Mouse (Mus musculus) adrenal gland, adult (tissue): Measurements from ENCODE around the gene Methig1.
"Not testable (repeated sequence)": the region's sequence is repeated elsewhere in the genome, so short reads cannot be mapped to it uniquely, and the experiment has no call there.

Source experiments
- DNase-seq, 2 experiments: peaks; one replicate each; pipeline ENCODE4 v3.0.0; 2022 to 2023; ENCODE audit warnings: low spot score in 1 of 2; ENCODE audit not compliant: inconsistent age in 2 of 2

Methig1 gene

DNA sequence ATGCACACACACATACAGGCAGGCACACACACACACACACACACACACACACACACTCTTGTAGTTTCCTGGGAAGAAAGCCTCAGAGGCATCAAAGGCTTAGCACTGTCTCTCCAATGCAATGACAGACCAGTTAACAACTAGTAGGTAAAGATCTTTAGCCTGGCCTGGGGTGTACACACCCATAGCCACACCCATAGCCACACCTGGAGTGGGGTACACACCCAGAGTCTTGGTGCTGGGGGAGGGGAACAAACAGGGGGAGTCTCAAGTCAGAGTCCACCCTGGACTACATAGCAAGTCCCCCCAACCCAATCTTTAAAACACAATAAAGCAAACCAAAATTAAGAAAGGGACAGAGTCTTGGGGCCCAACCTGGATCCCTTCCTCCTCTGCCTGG is 15.6 kb upstream of the Methig1 start:
- not testable (repeated sequence) for DNase-seq

DNA sequence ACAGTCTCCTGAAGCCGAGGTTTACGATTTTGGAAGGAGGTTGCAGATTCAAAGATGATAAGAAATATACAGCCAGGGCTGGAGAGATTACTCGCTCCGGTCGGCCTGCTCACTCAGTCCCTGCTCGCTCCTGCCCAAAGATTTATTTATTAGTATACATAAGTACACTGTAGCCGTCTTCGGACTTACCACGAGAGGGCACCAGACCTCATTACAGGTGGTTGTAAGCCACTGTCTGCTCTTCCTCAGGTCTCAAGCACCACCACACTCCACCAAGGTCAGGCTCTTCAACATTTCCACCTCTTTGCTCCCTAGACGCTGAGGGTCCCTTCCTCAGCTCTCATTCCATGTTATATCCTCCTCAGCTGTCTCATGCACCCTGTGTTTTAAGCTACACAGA is 15.1 kb upstream of the Methig1 start:
- peak; percentile 55 to 78 for DNase-seq

DNA sequence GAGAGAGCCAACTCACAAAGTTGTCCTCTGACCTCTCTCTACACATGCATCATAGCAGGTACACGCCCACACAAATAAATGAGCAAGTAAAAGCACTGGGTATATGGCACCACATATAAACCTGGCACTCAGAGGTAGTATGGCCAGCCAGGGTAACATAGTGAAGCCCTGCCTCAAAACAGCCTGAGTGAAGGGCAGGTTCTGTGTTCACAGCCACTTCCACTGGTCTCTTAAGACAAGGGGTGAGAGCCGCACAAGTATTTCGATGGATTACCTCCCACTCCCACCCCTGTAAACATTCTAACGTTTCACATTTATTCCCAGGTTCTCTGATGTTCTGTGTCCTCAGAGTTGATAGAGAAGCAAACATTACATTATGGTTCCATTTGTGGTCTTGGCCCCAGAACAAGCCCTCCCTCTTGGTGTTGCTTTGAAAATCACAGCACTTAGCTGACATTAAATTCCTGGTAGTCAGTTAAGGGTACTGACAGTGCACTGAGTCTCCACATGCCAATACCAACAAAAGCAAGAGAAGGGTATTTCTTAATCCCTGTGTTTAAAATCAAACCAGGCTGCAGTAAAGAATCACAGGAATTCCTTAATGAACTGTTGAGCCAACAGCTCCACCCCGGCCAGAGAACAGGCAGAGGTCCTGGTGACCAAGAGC is 11.5 kb upstream of the Methig1 start:
- not testable (repeated sequence) for DNase-seq

DNA sequence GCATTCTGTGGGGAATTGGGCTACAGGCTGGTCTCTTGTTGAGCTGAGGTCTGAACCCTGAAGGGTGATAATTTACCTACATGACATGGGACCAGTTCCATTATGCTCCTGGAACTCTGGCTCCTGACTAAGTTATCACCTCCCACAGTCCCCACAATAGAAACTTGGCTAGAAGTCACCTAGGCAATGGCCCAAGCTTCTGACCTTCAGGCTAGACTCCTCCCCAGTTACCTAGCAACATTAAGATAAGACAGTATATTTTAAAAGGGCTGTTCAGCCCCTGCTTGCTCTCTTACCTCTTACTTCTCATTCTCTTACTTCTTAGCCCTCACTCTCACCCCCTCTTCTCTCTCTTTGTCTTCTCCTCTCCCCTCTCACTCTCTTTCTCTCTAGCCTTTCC is 7.5 kb upstream of the Methig1 start:
- peak in 1 of 2 experiments; percentile 58 for DNase-seq

DNA sequence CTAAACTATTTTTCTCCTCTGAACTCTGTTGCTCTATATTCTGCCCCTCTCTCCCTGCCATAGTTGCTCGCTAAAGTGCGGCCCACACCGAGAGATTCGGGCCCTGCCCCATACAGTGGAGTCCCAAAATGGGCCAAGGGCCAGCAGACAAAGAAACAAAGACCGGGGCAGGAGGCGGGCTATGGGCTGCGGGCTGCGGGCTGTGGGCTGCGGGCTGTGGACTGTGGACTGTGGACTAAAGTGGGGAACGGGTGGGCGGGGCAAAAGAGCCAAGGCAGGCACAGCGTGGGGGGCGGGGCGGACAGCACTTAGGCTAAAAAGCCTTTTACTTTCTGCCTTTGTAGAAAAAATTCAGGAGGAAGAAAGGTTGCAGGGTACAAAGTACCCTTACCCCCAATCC is 6.2 kb upstream of the Methig1 start:
- no peak for DNase-seq

DNA sequence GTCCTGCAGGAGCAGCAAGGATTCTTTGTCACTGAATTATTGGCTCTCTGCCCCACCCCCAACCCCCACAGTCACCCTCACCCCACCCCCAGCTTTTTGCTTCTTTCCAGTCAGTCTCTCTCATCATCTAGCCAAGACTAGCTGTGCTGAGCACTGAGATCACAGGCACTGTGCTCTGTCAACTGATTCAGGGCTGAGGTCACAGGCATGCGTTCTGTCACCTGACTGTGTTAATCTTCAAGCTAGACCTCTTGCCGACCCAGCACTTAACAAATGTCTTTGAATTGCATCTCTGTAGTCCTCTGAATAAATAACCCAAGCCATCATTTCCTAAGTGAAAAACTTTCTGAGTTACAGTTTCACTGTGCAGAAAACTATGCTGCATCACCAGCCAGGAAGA is 3.5 kb upstream of the Methig1 start:
- no peak for DNase-seq

DNA sequence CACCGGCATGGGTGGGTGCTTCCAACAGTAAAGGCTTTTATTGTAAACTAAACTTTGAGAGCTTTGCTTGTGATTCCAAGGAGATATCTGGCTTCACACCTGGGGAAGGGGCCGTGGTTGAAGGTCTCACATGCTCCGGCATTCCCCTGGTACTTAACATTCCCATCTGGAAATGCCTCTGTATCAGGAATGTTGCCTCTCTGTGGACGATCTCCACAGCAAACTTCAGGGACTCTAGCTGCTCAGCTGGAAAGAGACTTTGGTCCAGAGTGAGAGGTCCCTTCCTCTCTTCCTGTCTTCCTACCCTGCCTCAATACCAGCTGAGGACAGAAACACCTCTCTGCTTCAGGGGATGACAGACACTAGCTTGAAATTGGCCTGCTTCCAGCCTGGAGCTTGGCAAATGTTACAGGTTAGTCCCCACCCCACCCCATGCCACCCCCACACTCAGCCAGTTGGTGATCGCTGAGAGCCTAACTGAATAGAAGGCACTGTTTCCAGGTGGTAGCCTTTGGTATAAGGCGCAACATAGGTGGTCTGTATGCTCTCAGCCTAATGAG is 1.4 kb upstream of the Methig1 start:
- no peak for DNase-seq

DNA sequence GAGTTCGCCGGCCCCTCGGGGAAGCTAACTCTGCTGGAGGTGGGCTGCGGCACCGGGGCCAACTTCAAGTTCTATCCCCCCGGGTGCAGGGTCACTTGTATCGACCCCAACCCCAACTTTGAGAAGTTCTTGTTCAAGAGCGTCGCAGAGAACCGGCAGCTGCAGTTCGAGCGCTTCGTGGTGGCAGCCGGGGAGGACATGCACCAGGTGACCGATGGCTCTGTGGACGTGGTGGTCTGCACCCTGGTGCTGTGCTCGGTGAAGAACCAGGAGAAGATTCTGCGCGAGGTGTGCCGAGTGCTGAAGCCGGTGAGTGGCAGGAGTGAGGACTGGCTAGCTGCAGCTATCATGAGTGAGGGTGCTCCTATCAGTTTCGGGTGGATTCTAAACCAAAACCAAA is 450 bp downstream of the Methig1 start:
- DNase-seq, result not testable (repeated sequence)

DNA sequence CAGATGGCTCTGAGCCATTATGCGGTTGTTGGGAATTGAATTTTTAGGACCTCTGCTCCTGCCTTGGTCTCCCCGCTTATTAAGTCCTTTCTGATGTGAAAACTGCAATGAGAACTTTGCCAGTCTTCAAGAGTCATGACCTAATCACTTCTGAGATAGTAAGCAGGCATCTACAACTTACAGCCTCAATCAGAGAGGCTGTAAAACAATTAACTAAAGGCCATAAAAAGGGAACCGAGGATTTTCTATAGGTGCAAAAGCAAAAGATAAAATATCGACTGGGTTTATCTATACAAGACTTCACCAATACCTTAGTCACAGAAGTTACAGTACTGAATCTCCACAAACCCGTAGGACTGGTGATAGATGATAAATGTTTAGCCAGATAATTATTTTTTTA is 2.9 kb downstream of the Methig1 start:
- DNase-seq, result no peak

DNA sequence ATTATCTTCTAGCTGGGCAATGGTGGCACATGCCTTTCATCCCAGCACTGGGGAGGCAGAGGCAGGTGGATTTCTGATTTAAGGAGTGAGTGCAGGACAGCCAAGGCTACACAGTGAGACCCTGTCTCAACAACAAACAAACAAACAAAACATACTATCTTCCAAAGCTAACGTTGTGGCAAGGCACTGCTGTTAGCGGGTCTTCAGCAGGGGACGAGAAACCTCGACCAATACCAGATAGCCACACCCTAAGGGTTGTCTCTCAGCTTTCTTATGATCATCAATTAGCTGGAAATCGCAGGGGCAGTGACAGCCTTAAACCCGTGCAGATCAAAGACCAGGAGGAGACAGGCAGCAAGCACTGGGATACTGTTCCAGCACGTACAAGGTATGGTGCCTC is 11.3 kb downstream of the Methig1 start, which contains the start of gene Higd1c:
Gene Higd1c, plus strand, starts transcription at position 301 of the 400 bp plus-strand sequence.
- no peak for DNase-seq

DNA sequence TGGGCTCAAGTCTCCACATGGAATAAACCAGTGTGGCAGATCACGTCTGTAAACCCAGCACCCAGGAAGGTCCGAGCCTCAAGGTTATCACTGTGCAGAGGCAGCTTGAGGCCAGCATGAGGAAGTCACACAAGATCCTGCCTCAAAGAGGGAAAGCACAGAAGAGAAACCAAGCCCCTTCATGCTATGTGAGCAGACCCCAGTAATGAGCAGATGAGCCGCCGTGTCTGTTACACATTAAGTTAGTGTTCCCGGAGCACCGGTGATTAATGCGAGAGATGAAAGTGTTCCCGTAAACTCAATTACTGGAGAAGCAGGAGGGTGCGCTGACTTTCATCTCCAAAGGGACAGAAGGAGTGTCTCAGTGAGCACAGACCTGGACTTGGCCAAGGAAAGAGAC is 13.0 kb downstream of the Methig1 start:
- not testable (repeated sequence) for DNase-seq

DNA sequence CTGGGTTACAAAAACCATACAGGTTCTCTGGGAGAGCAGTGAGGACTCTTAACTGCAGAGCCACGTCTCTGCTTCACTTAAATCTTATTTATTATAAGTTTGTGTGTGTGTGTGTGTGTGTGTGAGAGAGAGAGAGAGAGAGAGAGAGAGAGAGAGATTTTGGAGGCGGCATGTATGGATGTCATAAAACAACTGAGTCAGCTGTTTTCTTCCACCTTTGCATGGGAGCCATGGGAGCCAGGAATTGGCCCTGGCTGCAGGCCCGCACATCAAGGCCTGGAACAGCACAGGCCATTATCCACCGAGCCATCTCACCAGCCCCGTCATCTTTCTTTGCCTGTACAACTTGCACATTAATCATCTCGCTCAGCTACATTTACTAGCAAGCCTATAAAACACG is 14.2 kb downstream of the Methig1 start:
- no peak for DNase-seq

DNA sequence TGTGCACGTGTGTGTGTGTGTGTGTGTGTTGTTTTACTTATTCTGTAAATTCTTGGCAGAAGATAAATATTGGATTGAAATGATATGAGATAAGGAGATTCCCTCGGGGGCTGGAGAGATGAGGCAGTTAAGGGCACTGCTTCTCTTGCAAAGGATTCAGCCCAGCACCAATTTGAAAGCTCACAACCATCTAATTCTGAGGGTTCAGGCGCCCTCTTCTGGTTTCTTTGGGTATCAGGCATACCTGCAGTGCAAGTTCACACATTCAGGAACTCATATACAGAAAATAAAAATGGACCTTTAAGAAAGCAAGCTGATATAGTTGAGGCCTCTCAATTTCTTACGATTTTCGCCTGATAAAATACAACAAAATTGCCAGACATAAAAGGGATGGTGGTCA is 22.1 kb downstream of the Methig1 start:
- peak; percentile 56 to 83 for DNase-seq

DNA sequence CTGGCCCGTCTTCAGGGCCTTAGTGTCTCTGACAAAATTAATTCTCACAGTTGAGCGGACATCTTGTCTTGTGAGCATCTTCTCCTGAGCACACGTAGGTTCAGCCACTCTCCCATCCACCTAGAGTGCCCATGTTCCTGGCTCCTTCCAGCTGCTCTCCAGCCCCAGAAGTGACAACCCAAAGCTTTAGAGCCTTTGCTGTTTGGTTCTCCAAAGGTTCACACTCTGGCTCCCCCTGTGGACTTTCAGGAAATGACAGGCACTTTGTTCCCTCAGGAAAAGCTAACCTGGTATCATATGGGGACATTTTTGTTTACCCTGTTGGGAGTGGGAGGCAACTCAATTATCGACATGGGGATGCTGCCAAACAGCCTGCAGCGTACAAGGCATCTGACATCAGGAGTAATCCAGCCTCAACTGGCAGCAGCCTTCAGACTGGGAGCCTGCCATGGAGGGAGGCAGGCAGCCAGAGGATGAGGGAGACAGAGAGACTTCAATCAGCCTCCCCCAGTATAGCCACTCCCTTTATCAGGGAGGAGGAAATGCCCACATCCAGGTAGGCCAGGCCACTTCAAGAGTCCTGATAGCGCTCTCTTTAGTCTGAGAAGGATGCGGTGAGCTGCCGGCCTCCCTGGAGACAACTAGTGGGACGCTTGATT is 25.0 kb downstream of the Methig1 start:
- peak in 1 of 2 experiments; percentile 59 for DNase-seq

DNA sequence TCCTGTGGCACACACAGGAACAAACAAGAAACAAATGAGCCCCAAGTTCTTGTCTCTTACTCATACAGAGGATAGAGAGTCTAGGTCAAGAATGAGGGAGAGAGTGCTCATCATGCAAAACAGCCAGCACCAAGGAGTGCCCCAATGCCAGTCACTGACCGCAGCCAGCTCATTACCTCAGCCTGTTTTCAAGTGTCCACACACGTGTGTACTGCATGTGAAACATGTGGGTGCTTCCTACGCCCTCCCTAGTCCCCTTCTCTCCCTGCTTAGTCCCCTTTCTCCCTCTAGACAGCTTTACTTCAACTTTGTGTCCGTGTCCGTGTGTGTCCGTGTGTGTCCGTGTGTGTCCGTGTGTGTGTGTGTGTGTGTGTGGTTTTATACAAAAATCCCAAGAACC is 26.7 kb downstream of the Methig1 start:
- no peak for DNase-seq

DNA sequence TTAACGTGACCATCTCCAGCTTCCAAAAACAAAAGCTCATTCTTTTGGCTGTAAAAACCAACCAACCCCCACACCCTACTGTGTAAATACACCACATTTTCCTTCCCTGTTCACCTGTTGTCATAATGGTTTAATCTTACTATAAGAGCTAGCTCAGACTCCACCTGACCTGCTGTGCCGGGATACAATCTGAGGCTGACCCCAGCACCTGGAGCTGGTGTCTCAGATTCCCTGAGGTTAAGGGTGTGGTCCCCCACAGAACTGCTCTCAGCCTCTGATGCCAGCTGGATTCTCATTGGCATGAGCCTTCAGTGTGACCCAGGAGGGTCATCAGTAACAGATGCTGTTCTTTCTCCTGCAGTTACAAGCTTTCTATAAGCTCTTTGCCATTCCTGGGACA is 27.2 kb downstream of the Methig1 start:
- DNase-seq, result no peak

DNA sequence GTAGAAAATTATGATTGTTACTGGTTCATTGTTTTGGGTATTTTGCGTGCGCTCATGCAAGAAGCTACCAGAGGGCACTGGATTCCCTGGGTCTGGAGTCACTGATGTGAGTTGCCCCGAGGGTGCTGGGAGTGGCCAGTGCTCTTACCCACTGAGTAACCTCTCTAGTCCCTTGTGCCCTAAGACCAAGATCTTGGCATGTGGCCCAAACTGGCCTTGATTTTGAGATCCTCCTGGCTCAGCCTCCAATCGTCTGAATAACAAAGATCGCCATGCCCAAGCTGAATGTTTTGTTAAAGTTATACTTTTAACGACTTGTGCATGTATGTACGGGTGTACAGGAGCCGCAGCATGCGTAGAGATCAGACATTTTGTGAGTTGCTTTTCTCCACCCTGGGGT is 32.8 kb downstream of the Methig1 start:
- no peak for DNase-seq

DNA sequence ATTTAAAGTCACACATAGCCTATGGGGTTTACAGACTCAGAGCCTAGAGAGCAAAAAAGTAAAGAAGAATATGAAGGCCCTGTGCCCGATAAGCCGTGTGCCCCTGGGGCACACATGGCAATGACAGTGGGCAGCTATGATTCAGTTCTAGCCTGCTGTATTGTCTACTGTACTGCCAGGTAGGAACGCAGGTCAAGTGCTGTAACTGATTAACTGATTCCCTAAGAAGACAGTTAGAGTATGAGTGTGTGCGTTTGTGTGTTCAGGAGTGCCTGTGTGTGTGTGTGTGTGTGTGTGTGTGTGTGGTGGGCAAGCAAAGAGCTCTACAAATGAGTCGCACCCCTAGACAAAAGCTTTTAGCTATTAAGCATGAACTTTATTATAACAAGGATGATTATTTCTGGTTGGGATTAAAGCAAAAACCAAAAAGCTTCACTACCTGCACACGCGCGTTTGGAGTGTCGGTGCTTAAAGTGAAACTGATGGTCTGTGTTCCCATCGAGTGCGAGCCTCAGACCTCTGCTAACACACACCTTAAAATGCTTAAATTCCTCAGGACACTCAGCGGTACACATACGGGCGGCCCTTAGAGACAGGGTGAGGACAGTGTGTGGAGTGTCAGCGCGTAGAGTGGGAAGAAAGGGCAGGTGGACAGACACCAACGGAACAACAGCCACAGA is 34.7 kb downstream of the Methig1 start:
- DNase-seq, result no peak

DNA sequence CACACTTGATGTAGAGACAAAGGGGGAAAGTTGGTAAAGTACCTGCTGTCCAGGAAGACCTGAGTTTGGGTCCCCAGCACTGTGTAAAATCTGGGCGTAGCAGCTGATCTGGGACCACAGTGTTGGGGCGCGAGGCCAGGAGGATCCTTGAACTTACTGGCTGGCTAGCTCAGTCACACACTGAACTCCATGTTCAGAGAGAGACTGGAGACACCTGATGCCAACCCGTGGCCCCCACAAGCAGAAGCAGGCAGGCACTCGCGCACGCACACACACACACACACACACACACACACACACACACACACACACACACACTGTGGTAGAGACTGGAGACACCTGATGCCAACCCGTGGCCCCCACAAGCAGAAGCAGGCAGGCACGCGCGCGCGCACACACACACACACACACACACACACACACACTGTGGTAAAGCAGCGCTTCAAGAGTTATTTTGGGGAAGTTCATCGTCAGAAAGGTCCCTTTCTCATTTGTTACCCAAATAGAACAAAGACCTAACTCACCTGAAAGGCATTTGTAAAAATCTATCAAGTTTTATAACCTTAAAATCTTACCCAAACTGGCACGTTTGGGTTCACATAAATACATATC is 35.4 kb downstream of the Methig1 start:
- no peak for DNase-seq

DNA sequence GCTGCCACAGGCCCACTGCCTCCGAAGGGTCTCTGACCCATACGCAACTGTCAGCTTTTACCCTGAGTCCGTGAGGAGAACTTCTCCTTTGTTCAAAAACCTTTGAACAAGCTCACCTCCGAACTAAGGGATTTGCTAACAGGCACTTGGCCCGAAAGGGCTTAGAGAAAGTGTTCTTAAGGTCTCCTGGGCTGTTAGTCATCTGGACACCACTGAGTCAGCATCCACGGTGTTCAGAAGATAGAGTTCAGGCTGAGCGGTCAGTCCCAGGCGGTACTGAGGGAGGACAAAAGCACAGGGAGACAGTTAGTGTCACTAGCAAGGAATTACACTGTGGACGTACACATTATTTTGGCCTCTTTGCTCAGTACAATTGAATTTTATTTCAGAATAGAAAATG is 35.9 kb downstream of the Methig1 start:
- DNase-seq, result peak; percentile 66 to 72

DNA sequence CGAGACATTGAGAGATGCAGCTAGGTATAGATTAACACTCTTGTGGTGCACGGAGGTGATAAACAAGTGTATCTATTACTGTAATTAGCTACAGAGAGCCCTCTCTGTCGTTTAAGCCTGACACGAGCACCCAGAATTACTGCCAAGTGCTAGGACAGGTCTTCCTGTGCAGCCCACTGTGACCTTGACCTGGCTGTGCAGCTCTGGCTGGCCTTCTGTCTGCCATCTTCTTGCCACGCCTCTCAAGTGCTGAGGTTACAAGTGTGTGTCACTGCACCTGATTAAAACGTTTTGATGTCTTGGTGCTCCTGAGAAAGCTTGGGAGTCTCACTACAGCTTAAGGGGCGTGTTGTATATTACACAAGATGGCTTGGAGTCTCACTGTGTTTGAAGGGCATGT is 38.1 kb downstream of the Methig1 start:
- peak in 1 of 2 experiments; percentile 54 for DNase-seq

DNA sequence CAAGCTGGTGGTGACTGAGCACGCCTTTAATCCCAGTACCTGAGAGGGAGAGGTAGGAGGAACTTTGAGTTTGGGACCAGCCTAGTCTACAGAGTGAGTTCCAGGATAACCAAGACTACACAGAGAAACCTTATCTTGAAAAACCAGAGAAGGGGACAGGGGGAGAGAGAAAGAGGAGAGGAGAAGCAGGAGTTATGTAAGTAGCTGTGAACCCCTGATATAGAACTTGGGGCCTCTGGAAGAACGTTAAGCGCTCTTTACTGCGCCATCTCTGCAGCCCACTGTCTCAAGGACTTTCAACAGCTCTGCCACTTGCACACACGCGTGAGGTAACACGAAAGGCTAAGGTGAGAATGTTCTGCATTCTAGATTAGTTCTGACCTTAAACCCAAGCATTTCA is 38.6 kb downstream of the Methig1 start:
- DNase-seq, result no peak
